Mouse (Mus musculus) midbrain, embryonic 14.5 days (tissue): ENCODE results near the gene Uqcc1. TPM values are rescaled to one million over a fixed set of nuclear protein-coding genes. Genes with fewer than 3 reads are reported as not detected.

ENCODE experiments used
- ATAC-seq: fragments of 200-750 bp; cut with Nextera tagmentation; 2 replicates; pipeline ENCODE4 v1.8.0; 2017; ENCODE audit warnings: moderate number of reproducible peaks, moderate library complexity; ENCODE audit not compliant: low FRiP score, low TSS enrichment
- DNase-seq: peaks from one replicate; pipeline ENCODE4 v3.0.0-alpha.2; 2015
- H3K27ac ChIP-seq: fragments of 300-500 bp; sonication (generic); replicated peaks from 2 replicates; pipeline ENCODE4 v1.5.1; 2014; ENCODE audit warnings: mild to moderate bottlenecking, low read depth, low read length, moderate library complexity
- H3K27me3 ChIP-seq: fragments of 300-500 bp; sonication (generic); 2 replicates; pipeline ENCODE4 v1.6.1; 2014; ENCODE audit warnings: low read length, control low read depth, mixed read lengths; ENCODE audit not compliant: control insufficient read depth, insufficient read depth
- H3K36me3 ChIP-seq: fragments of 300-500 bp; sonication (generic); 2 replicates; pipeline ENCODE4 v1.6.1; 2014; ENCODE audit warnings: low read length, control low read depth; ENCODE audit not compliant: control insufficient read depth, insufficient read depth
- H3K4me1 ChIP-seq: fragments of 300-500 bp; sonication (generic); 2 replicates; pipeline ENCODE4 v1.6.1; 2014; ENCODE audit warnings: mild to moderate bottlenecking, antibody characterized with exemption, low read length, control low read depth; ENCODE audit not compliant: control insufficient read depth, insufficient read depth
- H3K4me2 ChIP-seq: fragments of 300-500 bp; sonication (generic); 2 replicates; pipeline ENCODE4 v1.6.1; 2014; ENCODE audit warnings: mild to moderate bottlenecking, low read length, moderate library complexity
- H3K4me3 ChIP-seq: fragments of 300-500 bp; sonication (generic); replicated peaks from 2 replicates; pipeline ENCODE4 v1.5.1; 2014; ENCODE audit warnings: low read depth, low read length
- H3K9ac ChIP-seq: fragments of 300-500 bp; sonication (generic); replicated peaks from 2 replicates; pipeline ENCODE4 v1.6.1; 2014; ENCODE audit warnings: mild to moderate bottlenecking, low read length, moderate library complexity
- H3K9me3 ChIP-seq: fragments of 300-500 bp; sonication (generic); 2 replicates; pipeline ENCODE4 v1.6.1; 2016; ENCODE audit warnings: low read length, control low read depth, mixed read lengths; ENCODE audit not compliant: control insufficient read depth
- WGBS: fragments of 180-500 bp; shearing (Covaris S2); extraction: QIAGEN DNeasy Blood & Tissue Kit; methylation state at CpG from one replicate; pipeline ENCODE4 v1.1.7; 2014; 5-methylcytosine and 5-hydroxymethylcytosine counted together
- polyA plus RNA-seq: library from polyadenylated mRNA; unstranded; fragments of >200 nt; fragmentation: Nextera tagmentation; extraction: Ambion mirVana; gene quantifications from 2 replicates; pipeline ENCODE4 v1.2.1, GENCODE M21; 2014

Gene Uqcc1
- polyA plus RNA-seq, 1 experiment from 2014 or later = 58.6 TPM

DNA sequence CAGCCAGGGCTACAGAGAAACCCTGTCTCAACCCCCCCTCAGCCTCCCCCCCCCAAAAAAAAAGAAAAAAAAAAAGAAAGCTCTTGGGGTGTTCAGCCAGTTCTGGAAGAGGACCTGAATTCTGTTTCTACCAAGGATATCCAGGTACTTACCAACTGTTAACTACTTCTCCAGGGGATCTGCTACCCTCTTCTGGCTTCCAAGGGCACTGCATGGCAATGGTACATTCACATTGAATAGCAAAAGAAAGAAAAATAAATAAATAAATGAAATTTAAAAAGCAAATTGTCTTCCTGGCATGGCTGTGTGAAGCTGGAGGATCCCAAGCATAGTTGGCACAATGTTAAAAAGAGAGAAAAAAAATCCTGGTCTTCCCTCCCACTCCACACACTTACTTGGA lies 21.9 kb upstream of the Uqcc1 start:
- peak; percentile 84 for DNase-seq
- H3K9ac ChIP-seq = no peak overlapping the region
- no peaks in the 10 kb centered on the region for H3K36me3 ChIP-seq
- H3K4me1 ChIP-seq = no peaks in the 10 kb centered on the region; the same call in 1 of the 2 replicates
- no peak overlapping the region for H3K4me2 ChIP-seq
- H3K9me3 ChIP-seq = no peaks in the 10 kb centered on the region
- H3K27ac ChIP-seq = no peak overlapping the region
- no peak overlapping the region for H3K4me3 ChIP-seq
- H3K27me3 ChIP-seq = no peaks in the 10 kb centered on the region
- ATAC-seq = no peak

- ATAC-seq (no peak), DNase-seq (peak; percentile 53)
- H3K27ac ChIP-seq = no peak overlapping the region
- H3K4me2 ChIP-seq = no peak overlapping the region
- H3K9me3 ChIP-seq = no peaks in the 10 kb centered on the region
- 0 out of 2 replicates have a peak, but pooled peaks cover 5% of the 10 kb centered on the region for H3K4me1 ChIP-seq
- H3K4me3 ChIP-seq = no peak overlapping the region
- H3K9ac ChIP-seq = no peak overlapping the region
- 23% methylated on average over 6 of the region's 6 CpGs for WGBS
- H3K36me3 ChIP-seq = no peaks in the 10 kb centered on the region
- no peaks in the 10 kb centered on the region for H3K27me3 ChIP-seq
Measured at GRCm38 (mm10) chr2:155949362-155949761, 19.3 kb upstream of the Uqcc1 start.

- H3K27me3 ChIP-seq = no peaks in the 10 kb centered on the region
- no peak overlapping the region for H3K4me3 ChIP-seq
- 72% methylated on average over 5 of the region's 5 CpGs for WGBS
- H3K9ac ChIP-seq = no peak overlapping the region
- DNase-seq = no peak
- H3K9me3 ChIP-seq = no peaks in the 10 kb centered on the region
- no peak overlapping the region for H3K27ac ChIP-seq
- H3K36me3 ChIP-seq = no peaks in the 10 kb centered on the region
- no peak for ATAC-seq
- H3K4me1 ChIP-seq = peaks cover 13% of the 10 kb centered on the region; the same call in 1 of the 2 replicates
- no peak overlapping the region for H3K4me2 ChIP-seq
Measured at GRCm38 (mm10) chr2:155947390-155948002, 17.4 kb upstream of the Uqcc1 start.

DNA sequence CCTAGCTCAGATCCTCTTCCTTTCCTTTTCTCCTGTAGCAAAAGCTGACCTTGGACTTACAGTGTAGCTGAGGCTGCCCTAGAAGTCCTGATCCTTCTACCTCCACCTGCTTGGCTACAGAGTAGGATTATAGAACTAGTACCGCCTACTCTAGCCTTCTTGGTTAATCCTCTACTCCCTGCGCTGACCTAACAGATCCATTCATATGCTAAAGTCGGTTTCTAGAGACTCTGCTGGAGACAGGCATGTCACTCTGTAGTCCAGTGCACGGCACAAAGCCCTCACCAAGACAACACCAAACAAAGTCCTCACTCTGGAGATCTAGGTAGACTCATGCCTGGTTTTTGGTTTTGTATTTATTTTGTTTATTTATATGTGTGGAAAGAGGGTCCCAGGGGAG lies 16.4 kb upstream of the Uqcc1 start:
- no peak overlapping the region for H3K4me2 ChIP-seq
- ATAC-seq (no peak), DNase-seq (peak; percentile 11)
- H3K9me3 ChIP-seq = no peaks in the 10 kb centered on the region
- peaks cover 13% of the 10 kb centered on the region; the same call in 1 of the 2 replicates for H3K4me1 ChIP-seq
- H3K27ac ChIP-seq = no peak overlapping the region
- H3K4me3 ChIP-seq = no peak overlapping the region
- 3% methylated on average over 4 of the region's 4 CpGs for whole genome bisulfite sequencing
- no peaks in the 10 kb centered on the region for H3K27me3 ChIP-seq
- H3K36me3 ChIP-seq = no peaks in the 10 kb centered on the region
- H3K9ac ChIP-seq = no peak overlapping the region

DNA sequence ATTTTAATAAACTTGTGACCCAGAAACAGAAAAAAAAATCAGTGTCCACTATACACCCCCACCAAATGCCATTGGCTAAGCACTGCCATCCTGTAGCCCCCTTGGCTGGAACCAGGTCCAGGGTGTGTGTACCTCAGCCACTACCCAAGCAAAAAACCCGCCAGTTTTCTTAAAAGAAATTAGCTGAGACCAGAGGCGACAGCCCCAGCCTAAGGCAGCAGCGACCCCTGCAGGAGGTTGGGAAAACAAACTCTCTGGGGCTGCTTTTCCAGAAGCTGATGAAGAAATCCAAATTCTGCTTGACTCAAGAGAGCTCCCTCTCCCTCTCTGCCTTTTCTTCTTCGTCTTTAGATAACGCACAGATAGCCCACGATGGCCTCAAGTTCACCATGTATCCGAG lies 16.0 kb upstream of the Uqcc1 start:
- WGBS = 3% methylated on average over 7 of the region's 7 CpGs
- no peak for ATAC-seq
- Histone ChIP-seq H3K9ac (no peak overlapping the region), H3K4me1 (peaks cover 13% of the 10 kb centered on the region; the same call in 1 of the 2 replicates), H3K27ac (no peak overlapping the region), H3K4me2 (no peak overlapping the region), H3K4me3 (no peak overlapping the region), H3K9me3 (no peaks in the 10 kb centered on the region), H3K27me3 (no peaks in the 10 kb centered on the region), H3K36me3 (no peaks in the 10 kb centered on the region)
- DNase-seq = peak; percentile 81

- whole genome bisulfite sequencing = 51% methylated on average over 5 of the region's 5 CpGs
- DNase-seq (no peak), ATAC-seq (no peak)
- peaks cover 13% of the 10 kb centered on the region; the same call in 1 of the 2 replicates for H3K4me1 ChIP-seq
- no peaks in the 10 kb centered on the region for H3K9me3 ChIP-seq
- no peak overlapping the region for H3K9ac ChIP-seq
- no peak overlapping the region for H3K4me2 ChIP-seq
- H3K4me3 ChIP-seq = no peak overlapping the region
- H3K36me3 ChIP-seq = no peaks in the 10 kb centered on the region
- no peak overlapping the region for H3K27ac ChIP-seq
- H3K27me3 ChIP-seq = no peaks in the 10 kb centered on the region
Measured at GRCm38 (mm10) chr2:155945580-155945979, 15.5 kb upstream of the Uqcc1 start.

DNA sequence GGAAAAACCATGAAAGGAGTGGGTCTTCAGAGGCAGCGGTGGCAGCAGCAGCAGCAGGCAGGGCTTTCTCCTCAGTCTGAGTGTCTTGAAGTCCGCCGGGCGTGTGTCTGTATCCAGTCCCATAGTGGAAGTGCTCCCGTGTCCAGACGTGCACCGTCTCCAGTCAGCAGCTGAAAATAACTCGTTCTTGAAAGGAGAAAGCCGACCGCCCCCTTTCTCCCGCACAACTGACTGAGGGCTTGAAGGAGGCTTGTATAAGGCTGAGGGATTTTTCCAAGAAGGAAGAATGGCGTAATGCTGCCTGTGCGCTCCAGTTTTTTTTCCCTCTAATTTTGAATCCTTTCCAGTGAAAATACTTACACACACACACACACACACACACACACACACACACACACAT lies 15.0 kb upstream of the Uqcc1 start, which contains the start of gene Gdf5:
Gdf5 (minus strand) TSS at position 244 of the 400 bp plus-strand sequence.
- no peak within 1 kb of the TSS; the same call in 1 of the 2 replicates for H3K9ac ChIP-seq
- H3K4me3 ChIP-seq = no peak within 1 kb of the TSS
- H3K9me3 ChIP-seq = no peaks in the 10 kb centered on the region
- H3K27me3 ChIP-seq = no peaks in the 10 kb centered on the region
- DNase-seq (peak; percentile 18), ATAC-seq (no peak)
- peaks cover 13% of the 10 kb centered on the region; the same call in 1 of the 2 replicates for H3K4me1 ChIP-seq
- no peaks in the 10 kb centered on the region for H3K36me3 ChIP-seq
- no peak within 1 kb of the TSS for H3K27ac ChIP-seq
- WGBS = 40% methylated on average over 13 of the region's 13 CpGs
- no peak within 1 kb of the TSS for H3K4me2 ChIP-seq

DNA sequence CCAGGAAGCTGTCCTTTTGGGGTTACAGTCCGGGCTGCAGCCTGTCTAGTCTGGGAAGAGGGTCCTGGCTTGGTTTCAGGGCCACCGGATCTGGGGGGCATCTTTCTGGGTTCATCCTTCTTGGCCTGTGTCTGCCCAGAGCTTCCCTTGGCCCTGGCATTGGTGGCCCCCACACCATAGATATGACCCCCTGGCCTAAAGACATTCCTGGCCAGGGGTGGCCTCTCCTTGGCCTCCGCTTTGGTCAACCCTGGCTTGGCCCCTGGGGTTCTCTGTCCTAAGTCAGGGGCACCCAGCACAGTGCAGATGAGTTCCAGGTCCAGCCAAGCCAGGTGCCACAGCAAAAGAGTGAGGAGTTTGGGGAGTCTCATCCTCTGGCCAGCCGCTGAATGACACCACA lies 14.6 kb upstream of the Uqcc1 start:
- H3K4me3 ChIP-seq = no peak overlapping the region
- no peak overlapping the region for H3K9ac ChIP-seq
- H3K4me1 ChIP-seq = peaks cover 13% of the 10 kb centered on the region; the same call in 1 of the 2 replicates
- DNase-seq = no peak
- no peak overlapping the region for H3K27ac ChIP-seq
- WGBS = 83% methylated on average over 4 of the region's 4 CpGs
- H3K36me3 ChIP-seq = no peaks in the 10 kb centered on the region
- H3K9me3 ChIP-seq = no peaks in the 10 kb centered on the region
- ATAC-seq = no peak
- no peaks in the 10 kb centered on the region for H3K27me3 ChIP-seq
- H3K4me2 ChIP-seq = no peak overlapping the region

DNA sequence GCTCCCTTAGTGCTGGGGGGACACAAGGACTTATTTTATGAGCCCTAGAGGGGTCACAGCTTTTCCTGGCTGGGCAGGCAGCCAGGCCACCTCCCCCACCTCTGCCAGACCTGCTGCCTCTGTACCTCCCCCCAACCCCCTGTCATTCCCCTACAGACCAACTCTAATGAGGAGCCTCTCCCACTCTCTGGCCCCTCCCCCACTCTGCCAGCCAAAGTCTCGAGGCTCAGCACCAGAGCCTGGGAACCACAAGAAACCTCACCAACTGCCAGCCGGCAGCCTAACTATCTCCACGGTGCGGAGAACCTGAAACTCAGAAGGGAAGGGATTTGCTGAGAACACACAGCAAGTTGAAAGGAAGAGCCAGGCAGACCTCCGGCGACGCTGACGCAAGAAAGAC lies 13.4 kb upstream of the Uqcc1 start:
- peak; percentile 62 for DNase-seq
- Histone ChIP-seq H3K27ac (no peak overlapping the region), H3K4me1 (peaks cover 13% of the 10 kb centered on the region; the same call in 1 of the 2 replicates), H3K4me3 (no peak overlapping the region), H3K36me3 (no peaks in the 10 kb centered on the region), H3K4me2 (peak overlapping the region; percentile 31; the same call in 1 of the 2 replicates), H3K9me3 (no peaks in the 10 kb centered on the region), H3K27me3 (no peaks in the 10 kb centered on the region), H3K9ac (no peak overlapping the region)
- 2% methylated on average over 8 of the region's 8 CpGs for WGBS
- ATAC-seq = no peak
